Mouse (Mus musculus): ENCODE data around the gene Hmgcl.
"Not testable (repeated sequence)": the region's sequence is repeated elsewhere in the genome, so short reads cannot be mapped to it uniquely, and the experiment has no call there.

Gene Hmgcl

DNA sequence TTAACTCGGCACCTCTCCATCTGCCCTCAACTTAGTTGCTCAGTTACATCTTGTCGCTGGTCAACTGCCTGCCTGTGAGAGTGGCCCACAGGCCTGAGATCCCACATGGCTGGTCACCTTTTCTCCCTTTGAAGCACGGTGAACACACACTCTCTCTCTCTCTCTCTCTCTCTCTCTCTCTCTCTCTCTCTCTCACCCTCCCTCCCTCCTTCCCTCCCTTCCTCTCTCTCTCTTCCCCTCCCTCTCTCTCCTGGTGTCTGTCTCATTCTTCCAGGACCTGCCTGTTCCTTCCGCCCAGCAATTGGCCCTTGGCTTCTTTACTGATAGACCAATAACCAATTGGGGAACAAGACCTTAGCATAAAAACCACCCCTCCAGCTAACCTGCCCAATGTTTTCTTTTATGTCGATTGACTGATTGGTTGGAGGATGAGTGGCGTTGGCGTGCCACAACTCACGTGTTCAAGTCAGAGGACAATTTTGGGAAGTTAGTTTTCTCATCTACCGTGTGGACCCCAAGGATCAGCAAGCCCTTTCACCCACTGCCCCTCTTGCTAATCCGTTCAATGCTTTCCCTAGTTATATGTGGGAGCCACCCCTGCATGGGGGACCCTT lies 19.9 kb upstream of the Hmgcl start:
- intact Hi-C loops (cut with DNase I): loop anchor here (10.0 kb wide), 1 partner anchor 222 kb away; no protein-coding TSS in a partner anchor

DNA sequence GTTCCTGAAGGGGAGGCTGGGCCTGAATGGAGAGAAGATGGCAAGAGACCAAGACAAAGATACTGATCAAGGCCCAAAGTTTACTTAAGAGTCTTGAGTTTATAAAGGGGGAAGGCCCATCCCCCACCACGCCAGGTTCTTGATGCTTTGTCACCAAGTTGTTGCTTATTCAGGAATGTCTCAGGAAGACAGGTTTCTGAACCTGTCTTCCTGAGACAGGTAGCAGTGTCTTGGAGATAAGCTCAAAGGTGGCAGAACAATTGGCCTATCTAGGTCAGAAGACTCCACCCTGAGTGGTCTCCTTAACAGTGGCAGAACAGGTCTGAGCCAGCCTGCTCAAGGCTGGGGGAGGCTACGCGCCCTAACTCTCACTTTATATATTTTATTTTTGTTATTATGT lies 19.4 kb upstream of the Hmgcl start:
- intact Hi-C loops (cut with DNase I): loop anchor here (10.0 kb wide), 1 partner anchor 222 kb away; no protein-coding TSS in a partner anchor

DNA sequence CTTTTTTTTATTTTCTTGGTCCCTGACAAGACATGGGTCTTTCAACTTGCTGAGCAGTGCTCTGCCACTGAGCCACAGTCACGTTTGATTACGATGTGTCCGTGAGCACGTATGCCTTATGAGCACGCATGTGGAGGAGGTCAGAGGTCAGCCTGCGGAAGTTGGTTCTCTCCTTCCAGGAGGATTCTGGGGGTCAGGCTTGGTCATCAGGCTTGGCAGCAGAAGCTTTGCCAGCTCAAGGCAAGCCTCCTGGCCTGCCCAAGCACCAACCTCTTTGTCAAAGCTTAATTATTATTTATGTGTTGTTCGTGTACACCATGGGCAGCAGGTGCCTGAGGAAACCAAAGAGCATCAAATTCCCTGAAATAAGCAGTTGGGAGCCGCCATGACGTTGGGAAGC lies 17.9 kb upstream of the Hmgcl start:
- intact Hi-C loops (cut with DNase I): loop anchor here (10.0 kb wide), 1 partner anchor 224 kb away; no protein-coding TSS in a partner anchor

DNA sequence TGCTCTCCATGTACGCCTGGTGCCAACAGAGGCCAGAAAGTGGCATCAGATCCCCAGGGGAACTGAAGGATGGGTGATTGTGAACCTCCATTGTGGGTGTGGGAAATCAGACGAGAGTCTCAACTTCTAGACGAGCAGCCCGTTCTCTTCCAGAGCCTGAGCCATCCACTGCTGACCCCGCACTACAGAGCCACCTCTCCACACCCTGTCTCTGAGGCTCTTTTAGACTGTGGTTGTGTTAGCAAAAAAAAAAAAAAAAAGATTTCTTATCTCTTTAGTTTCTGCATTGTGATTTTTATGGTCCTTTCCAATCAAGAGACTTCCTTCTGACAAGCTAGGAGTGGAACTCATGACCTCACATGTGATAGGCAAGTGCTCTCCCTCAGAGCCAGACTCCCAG lies 16.8 kb upstream of the Hmgcl start:
- intact Hi-C loops (cut with DNase I): loop anchor here (10.0 kb wide), 1 partner anchor 225 kb away; no protein-coding TSS in a partner anchor

DNA sequence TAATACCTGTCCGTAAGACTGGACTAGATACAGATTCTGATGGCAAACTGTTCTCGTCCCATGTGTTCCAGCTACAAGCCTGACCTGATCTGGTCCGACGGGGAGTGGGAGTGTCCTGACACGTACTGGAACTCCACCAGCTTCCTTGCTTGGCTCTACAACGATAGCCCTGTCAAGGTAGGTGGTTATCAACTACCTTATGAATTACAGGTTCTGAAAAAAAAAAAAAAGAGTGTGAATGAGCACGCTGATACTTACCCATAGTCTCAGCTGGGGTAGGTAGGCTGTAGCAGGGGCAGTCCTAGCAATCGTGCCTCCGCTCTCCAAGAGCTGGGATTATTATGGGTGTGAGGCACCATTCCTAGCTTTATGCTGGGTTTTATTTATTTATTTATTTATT lies 16.4 kb upstream of the Hmgcl start:
- intact Hi-C loops (cut with DNase I): loop anchor here (5.0 to 10.0 kb wide), 2 partner anchors 128 to 225 kb away; no protein-coding TSS in a partner anchor

DNA sequence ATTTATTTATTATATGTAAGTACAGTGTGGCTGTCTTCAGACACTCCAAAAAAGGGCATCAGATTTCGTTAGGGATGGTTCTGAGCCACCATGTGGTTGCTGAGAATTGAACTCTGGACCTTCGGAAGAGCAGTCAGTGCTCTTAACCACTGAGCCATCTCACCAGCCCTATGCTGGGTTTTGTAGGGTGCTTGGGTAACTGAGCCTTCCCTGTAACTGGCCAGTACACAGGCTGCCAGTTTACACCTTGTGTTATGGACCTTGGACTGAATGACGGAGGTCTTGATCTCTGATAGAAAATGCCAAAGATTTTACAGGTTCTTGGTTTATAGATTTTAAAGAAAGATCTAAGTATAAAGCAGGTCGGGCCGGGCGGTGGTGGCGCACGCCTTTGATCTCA lies 16.0 kb upstream of the Hmgcl start:
- intact Hi-C loops (cut with DNase I): loop anchor here (5.0 kb wide), 1 partner anchor 128 kb away; no protein-coding TSS in a partner anchor

DNA sequence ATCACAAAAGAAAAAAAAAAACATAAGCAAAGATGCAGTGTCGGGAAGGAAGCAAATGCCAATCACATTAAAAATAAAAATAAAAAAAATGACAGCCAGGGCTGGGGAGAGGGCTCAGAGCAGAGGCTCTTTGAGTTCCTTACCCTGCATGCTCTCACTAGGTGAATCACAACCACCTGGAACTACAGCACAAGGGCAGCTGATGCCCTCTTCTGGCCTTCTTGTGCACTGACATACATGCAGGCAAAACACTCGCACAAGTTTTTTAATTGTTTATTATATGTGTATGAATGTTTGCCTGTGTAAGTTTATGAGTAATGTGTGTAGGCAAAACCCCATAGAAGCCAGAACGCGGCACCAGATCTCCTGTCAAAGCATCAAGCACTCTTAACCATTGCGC lies 14.4 kb upstream of the Hmgcl start:
- intact Hi-C loops (cut with DNase I): loop anchor here (2.0 to 5.0 kb wide), 2 partner anchors 41 to 130 kb away; no protein-coding TSS in a partner anchor

DNA sequence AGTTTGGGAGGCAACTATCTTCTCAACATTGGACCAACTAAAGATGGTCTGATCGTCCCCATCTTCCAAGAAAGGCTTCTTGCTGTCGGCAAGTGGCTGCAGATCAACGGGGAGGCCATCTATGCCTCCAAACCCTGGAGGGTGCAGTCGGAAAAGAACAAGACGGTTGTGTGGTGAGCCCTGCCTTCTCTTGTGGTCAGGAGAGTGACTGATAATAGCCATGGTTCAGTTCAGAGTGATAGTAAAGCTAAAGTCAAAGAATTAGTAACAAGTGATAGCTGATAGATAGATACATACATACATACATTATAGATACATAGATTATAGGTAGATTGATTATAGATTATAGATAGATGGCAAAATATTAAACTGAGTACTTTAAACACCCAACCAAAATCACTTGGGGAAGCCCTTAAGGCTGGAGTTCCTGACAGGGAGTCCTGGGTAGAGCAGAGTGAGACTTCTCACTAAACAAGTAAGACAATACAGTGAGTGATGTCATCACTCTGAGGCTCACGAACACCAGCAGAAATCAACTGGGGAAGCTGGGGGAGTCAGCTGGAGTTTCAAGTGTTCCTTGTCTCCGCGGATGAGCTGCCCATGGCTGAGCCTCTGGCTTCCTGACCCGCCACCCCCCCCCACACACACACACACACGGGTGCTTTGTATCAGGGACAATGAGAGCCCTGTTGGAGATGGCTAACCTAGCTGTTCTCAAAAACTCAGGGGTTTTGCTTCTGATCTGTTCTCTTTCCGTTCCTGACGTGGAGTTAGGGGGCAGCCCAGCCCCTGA lies 11.3 kb upstream of the Hmgcl start:
- intact Hi-C loops (cut with DNase I): loop anchor here (5.0 kb wide), 1 partner anchor 133 kb away; no protein-coding TSS in a partner anchor

DNA sequence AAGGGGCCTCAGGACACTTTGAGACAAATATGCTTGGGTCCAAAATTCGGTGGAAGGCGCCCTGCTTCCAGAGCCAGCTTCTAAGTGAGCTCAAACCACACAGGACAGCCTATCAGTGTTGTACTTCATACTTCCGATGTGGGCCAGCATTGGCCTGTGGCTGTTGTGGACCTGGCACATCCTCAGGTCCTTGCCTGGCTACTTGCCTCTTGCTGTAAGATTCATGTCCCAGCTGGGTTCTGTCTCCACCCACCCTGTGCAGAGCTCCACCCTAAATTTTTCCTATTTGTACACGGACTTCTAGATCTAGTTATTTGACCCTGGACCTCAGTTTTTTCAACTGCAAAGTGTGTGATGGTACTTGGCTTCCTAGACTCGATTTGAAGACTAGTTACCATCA lies 10.7 kb upstream of the Hmgcl start:
- intact Hi-C loops (cut with DNase I): no loop called here

DNA sequence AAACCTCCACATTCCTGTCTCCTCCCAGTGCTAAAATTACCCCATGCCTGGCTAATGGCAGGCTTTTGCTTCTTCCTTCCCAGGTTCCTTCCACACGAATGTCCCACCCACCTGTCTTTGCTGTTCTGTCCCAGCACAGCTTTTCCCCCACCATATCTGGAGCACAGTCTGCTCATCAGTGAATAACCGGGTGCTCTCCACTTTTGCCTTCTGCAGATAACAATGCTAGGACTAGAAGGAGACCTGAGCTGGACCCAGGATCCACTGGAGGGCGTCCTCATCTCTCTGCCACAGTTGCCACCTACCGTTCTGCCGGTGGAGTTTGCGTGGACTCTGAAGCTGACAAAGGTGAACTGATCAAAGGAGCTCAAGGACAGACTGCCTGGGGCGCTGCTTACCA lies 7.4 kb upstream of the Hmgcl start:
- intact Hi-C loops (cut with DNase I): no loop called here

DNA sequence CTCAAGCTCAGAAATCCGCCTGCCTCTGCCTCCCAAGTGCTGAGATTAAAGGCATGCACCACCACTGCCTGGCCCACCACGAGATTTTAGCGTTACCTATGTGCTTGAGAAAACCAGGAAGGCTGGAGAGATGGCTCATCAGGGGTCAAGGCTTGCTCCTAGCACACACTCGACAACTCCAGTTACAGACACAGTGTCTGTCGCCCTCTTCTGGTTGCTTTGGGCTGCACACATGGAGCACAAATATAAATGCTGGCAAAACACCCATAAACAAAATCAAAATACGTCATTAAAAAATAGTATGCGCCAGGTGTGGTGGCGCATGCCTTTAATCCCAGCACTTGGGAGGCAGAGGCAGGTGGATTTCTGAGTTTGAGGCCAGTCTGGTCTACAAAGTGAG lies 5.2 kb upstream of the Hmgcl start:
- intact Hi-C loops (cut with DNase I): not testable (repeated sequence)

DNA sequence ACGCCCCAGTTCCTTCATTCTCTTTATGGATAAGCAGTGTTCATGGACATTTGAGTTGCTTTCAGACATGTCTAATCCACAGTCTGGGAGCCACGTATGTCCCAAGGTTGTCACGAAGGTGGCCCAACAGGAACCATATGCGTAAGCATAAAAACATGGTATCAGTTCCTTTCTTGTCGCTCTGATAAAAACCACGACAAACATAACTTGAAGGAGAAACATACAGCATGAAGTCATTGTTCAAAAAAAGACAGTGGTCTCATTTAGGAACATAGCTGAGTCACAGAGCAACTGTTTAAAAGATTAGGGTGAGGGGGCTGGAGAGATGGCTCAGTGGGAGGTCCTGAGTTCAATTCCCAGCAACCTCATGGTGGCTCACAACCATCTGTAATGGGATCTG lies 4.1 kb upstream of the Hmgcl start:
- intact Hi-C loops (cut with DNase I): no loop called here

DNA sequence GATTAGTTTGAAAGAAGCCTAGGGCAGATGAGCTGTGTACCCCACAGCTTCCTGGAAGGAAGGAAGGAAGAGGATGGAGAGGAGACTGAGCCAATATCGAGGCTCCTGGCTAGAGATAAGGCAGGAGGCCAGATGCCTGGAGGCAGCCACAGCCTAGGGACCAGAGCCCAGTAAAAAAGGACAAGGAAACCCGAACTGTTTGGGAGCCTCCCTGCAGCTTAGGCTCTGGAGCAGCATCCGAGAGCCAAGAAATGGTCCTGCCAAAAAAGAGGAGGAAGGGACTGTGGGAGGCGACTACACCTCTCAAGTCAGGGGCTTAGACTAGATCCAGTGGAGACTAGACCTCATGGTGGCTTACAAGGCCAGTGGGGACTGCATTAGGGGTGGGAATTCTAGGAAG lies 2.9 kb upstream of the Hmgcl start:
- intact Hi-C loops (cut with DNase I): no loop called here

DNA sequence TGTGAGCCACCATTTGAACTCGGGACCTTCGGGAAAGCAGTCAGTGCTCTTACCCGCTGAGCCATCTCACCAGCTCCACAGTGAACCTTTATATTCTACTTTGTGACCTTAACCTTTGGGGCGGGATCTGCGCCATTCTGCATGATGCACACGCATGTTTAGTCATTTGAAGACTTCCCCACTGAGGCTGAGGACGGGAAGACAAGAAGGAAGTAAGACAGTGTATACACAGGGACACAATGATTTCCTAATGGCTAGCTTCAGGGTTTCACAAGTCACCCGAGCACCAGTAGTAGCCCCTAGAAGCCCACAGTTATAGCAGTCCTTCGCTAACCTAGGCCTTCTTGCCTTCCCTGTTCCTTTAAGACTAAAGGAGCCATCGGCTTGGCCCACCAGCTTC lies 542 bp upstream of the Hmgcl start:
- intact Hi-C loops (cut with DNase I): no loop called here

DNA sequence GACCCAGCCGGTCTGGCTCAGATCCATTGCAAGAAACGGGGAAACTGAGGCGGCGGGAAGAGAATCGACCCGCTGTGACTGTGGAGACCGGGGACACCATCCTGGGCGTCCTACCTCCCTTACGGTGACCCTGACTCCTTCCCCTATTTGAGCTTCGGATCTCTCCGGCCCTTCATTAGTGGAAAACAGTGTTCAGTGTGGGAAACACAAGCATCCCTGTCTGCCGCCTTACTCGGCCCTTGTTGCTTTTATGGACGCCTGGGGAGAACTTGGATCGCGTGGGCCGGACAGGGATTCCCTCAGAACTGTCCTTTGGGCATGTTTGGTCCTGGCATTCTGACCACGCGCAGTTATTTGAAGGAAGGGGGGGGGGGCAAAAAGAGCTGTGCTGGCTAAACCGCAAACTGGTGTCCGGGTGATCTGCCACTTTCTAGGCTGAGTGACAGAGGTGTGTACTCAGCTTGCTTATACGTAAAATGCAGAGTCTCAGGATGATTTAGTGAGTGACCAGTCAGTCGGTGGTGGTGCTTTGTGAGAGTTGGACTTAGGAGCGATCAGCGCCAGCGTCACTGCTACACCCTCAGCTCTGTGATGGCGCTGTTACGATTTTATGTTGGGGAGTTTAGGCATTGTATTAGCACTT lies 532 bp downstream of the Hmgcl start:
- intact Hi-C loops (cut with DNase I): no loop called here

DNA sequence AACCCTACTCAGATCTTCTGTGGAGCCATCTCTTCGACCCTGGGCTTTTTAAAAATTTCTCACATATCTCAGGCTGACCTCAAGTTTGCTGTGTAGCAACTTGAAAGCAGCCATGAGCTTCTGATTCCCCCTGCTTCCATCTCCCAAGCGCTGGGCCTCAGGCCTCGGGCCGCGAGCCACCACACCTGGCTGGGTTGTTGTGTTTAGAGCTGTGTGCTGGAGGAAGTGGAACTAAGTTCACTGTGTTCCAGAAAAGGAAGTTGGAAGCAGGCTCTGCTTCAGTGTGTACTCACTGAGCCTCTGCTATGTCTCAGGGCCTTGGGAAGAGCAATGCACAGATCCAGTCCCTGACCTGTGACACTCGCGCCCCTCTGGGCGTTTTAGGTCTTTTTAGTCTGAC lies 1.9 kb downstream of the Hmgcl start:
- intact Hi-C loops (cut with DNase I): no loop called here

DNA sequence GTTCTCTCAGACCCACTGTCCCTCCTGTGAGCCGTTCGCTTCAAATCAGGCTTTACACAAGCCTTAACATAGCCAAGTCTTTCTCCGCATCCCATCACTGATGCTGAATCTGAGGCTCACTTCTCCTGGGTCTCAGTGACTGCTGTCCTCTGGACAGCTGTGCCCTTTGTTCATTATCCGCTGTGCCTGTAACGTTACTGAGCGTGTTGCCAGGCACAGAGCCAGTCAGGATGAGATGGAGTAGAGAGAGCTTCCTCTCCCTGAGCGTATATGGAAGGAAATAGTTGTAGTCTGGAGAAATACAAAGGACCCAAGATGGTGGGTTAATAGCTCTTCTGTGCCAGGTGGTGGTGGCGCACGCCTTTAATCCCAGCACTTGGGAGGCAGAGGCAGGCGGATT lies 3.2 kb downstream of the Hmgcl start:
- intact Hi-C loops (cut with DNase I): no loop called here

DNA sequence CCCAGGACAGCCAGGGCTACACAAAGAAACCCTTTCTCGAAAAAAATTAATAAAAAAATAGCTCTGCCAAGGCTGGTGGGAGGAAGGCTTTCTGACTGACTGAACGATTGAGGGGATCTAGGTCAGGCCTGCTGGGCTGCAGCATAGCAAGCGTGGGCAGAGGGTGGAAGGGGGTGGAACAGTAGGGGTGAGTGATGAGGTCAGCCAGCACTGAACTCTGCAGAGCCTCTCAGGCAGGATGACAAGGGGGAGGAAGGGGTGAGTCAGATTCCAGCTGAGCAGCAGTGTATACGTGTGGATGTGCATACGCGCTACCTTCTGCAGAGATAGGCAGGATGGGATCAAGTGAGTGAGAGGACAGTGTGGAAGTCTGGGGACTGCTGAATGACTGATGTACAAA lies 3.7 kb downstream of the Hmgcl start:
- intact Hi-C loops (cut with DNase I): no loop called here

DNA sequence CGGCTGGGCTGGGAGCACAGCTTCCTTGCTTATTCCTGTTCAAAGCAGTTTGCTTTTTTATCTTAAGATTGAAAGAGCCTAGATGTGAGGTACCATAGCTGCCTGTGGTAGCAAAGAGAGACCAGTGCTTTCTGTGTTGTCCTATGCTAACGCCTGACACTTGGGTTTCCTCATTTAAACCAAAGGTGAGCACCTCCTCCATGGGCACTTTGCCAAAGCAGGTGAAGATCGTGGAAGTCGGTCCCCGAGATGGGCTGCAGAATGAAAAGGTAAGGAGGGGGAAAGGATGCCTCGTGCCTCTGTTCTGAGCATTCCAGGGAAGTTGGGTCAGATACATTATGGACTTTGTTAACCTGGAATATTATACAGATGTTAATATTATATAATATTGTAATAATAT lies 4.1 kb downstream of the Hmgcl start:
- intact Hi-C loops (cut with DNase I): no loop called here

DNA sequence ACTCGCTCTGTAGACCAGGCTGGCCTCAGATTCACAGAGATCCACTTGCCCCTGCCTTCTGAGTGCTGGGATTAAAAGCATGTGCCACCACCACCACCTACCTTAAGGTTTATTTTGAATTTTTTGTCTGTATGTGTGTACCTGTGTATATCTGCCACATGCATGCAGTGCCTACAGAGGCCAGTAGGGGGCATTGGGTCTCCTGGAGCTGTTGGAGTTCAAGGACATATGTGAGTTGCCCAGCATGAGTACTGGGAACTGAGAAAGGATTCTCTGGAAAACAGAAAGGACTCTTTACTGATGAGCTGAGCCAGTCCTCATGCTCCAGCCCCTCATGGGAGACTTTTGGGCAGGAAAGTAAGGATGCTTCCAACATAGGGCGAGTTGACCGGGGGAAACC lies 5.3 kb downstream of the Hmgcl start:
- intact Hi-C loops (cut with DNase I): no loop called here

DNA sequence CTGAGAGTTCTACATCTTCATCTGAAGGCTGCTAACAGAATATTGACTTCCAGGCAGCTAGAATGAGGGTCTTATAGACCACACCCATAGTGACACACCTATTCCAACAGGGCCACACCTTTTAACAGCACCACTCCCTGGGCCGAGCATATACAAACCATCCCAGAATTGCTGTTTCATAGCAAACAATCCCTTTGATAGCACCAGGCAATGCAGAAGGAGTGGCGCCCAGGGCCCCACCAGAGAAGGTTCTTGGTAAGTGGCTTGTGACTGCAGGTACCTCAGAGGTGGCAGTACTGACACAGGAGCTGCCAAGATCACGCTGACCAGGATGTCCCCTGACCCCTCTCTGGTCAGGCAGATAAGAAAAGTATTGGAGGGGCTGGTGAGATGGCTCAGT lies 6.9 kb downstream of the Hmgcl start:
- intact Hi-C loops (cut with DNase I): no loop called here

DNA sequence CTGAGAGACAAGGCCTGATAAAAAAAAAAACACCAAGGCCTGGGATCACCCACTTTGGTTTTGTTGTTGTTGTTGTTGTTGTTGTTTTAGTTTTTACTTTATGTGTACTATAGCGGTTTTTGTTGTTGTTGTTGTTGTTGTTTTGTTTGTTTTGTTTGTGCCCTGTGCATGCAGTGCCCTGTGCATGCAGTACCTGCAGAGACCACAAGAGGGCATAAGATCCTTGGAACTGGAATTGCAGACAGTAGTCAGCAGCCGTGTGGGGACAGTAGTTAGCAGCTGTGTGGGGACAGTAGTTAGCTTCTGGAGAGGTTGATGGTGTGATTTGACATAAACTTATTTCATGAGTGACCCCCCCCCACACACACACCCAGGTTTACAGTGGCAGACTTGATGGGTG lies 8.0 kb downstream of the Hmgcl start:
- intact Hi-C loops (cut with DNase I): no loop called here

All from adrenal gland (tissue).